Mouse (Mus musculus): ENCODE measurements around the gene Abcc6. TPM values are rescaled to one million over a fixed set of nuclear protein-coding genes. Genes with fewer than 3 reads are reported as not detected.

Gene Abcc6
- under 1 TPM in 1 of 4 experiments, not detected in 3; 0.13 TPM for total RNA-seq (2022)

DNA sequence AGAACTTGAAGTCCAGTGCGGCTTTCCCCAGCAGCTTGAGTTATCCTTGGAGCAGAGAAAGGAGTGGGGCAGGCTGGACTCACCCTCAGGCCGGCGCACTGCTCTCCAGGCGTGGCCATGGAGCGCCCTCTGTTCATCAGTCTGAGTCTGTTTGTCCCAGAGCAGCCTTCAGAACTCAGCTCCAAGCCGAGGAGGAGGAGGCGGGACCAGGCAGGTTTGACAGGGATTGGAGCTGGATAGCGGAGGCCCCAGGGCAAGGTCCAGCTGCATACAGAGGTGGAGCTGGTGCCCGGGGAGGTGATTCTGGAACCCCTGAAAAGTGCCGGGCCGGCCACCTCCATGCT, at the start of gene Abcc6:
Gene Abcc6 (minus strand): TSS at position 158 of the 344 bp plus-strand sequence.
- no peak for DNase-seq (ENCODE audit: low spot score in 2 of 2)

DNA sequence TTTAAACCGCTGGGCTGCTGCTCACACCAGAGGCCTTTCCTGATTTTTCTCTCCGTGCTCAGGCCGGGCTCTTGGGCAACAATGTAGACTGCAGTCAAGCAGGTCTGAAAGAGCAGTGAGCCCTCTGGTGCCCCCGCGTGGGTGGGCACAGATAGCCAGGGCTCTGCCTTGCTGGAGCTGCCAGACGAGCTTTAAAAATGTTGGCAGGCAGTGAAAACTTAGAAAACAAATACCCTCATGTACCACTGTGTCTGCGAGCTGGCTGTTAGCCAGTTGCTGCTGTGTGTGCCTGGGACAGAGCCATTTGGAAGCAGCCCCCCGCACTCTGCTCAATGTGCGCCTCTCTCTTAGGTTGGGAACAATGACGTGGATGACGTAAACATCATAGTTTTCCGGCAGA, 47.6 kb upstream of the Abcc6 start:
- no peak for DNase-seq (ENCODE audit: low spot score in 2 of 2)

DNA sequence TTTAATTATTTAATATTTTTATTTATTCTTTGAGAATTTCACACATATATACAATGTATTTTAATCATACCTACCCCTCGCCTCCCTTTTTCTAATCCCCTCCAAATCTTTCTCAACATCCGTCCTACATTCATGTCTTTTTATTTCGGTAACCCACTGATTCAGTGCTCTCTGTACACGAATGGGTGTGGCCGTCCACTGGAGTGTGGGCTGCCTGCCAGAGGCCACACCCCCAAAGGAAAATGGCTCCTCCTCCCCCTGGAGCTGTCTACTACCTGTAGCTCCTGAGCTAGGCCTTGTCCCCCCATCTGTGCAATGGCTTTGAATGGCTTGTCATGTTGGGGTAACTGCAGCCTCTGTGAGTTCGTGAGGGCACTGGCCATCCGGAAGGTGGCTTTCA, 46.7 kb upstream of the Abcc6 start:
- no peak for DNase-seq (ENCODE audit: low spot score in 2 of 2)

DNA sequence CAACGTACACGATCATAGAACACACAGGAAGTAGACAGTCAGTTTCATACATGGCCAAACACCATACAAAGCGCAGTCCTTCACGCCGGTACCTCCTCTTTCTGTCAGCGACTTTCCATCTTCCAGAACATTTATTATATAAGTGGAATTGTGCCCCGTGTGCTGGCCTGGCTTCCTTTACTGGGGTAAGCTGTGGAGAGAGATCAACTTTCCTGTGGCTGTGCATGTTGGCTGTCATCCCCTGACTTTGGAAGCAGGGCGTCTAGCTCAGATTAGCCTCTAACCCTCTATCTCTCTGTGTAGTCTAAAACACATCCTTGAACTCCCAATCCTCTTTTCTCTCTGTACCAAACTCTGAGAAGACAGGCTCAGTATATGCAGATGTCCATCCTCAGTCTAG, 38.7 kb upstream of the Abcc6 start:
- DNase-seq (ENCODE audit: low spot score in 2 of 2): peak in 1 of 2 experiments; percentile 23

DNA sequence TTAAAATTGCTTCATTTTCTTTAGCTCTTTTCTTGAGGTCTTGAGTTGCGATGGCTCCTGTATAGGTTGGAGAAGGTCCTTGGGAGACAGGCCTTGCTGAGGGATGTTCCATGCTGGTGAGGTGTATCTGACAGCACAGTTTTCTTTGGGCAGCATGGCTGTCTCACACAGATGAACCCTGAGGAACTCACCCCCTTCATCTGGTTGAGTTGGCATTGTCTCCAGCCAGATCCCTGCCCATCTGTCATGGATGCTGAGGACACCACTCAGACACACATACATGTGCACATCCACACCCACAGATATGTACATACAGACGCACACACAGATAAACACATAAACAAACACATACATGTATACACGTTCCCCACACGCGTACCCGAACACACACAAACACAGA, 33.2 kb upstream of the Abcc6 start:
- DNase-seq (ENCODE audit: low spot score in 2 of 2): no peak

DNA sequence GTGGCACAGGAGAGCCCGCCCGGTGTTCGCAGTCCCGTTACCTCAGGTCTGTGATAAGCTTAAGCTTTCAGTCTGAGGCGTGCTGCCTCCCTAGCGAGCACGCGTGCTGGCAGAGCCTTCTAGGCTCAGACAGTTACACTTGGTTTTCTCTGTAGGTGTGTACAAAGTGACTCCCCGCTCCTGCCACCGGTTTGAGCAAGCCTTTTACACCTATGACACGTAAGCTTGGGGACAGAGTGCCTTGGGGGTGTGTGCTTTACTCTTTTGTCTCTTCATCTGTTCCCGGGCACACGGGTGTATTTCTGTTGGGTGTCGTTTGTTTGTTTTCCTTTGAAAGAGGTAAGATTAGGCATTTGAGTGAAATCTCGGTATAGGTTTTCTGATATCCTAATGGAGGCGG, 31.5 kb upstream of the Abcc6 start:
- DNase-seq (ENCODE audit: low spot score in 2 of 2): no peak

DNA sequence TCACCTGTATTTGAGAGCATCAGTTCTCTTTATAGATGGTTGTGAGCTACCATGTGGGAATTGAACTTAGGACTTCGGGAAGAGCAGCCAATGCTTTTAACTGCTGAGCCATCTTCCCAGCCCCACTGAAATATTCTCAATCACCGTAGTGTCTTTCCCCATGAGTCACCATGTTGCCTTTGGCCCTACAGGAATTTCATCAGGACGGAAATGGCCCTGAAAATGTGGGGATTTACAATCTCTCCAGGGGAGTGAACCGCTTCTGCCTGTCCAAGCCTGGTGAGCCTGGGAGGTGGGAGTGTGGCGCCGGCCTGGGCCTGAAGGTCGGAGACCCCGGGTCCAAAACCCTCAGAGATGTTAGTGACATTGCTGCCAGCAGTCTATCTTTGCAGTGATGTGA, 30.6 kb upstream of the Abcc6 start:
- DNase-seq (ENCODE audit: low spot score in 2 of 2): no peak

DNA sequence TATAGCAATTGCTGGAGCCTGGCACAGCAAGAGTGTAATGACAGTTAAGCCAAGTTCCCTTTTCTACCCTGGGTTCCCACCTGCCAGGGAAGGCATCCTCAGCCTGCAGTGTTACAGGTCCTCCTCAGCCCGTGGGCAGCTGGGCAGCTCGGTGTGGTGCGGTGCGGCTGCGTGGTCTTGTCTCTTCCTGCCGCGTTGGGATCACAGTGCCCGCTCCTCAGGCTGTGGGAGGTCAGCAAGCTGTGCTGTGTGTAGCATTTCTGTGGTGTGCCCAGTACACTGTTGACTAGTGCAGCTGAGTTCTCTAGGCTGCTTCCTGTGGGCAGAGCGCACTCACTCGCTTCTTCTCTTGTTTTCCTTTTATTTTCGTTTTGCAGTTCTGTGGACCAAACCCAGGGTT, 28.8 kb upstream of the Abcc6 start:
- no peak for DNase-seq (ENCODE audit: low spot score in 2 of 2)

DNA sequence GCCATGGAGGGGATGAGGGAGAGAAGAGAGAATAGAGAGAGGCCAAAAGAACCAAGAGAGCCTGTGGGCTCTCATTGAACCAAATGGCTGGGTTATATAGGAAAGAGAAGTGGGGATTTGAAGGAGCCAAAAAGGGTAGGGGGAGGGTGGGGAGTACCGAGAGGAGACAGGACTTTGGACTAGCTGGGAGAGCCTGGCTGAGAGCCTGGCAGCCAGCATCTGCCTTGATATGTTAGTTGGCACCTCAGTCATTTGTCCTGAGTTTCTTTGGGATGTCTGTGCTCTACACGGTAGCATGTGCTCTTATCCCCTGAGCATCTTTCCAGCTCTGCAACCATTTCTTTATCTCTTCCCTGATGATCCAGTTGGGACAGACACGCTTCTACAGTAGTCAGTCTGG, 23.5 kb upstream of the Abcc6 start:
- no peak for DNase-seq (ENCODE audit: low spot score in 2 of 2)

DNA sequence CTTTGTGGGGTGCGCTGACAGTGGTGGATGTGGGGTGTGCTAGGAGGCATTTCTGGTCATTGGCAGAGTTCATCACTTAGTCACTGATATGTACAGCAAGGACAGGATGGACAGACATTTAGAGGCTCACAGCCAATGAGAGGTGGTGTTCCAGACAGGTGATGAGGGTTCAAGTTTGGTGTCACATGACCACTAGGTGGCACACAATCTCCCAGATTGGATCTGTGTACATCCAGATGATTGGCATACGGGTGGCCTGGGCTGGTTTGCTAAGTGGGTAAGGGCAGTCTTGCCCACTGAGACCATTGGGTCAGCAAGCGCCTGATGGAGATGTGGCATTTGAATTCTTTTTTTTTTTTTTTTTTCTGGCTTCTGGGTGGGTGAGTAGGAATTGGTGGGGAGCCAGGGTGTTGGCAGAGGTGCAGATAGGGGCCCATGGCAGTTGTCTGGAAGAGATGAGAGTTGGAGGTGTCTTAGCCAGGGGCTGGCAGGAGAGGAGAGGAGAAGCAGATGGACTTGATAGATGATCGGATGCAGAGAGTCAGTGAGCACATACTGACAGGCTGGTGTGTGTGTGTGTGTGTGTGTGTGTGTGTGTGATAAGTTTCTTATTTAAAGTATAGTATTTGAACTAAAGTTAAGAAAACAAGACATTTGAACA, 22.2 kb upstream of the Abcc6 start:
- DNase-seq (ENCODE audit: low spot score in 2 of 2): no peak

DNA sequence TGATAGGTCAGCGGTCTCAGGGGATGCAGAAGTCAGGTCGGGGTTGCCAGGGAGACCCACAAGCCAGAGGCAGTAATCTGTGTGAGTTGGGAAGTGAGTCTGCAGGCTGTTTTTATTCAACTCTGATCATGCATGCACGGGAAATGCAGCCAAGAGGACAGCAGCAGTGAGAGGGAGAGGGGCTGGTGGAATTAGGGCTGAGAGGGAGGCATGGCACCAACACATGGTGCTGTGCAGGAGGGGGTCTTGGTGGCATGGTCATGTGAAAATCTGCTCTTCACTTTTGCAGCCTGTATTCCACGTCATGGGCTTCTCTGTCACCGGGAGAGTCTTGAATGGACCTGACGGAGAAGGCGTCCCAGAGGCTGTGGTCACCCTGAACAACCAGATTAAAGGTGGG, 19.9 kb upstream of the Abcc6 start:
- no peak for DNase-seq (ENCODE audit: low spot score in 2 of 2)

DNA sequence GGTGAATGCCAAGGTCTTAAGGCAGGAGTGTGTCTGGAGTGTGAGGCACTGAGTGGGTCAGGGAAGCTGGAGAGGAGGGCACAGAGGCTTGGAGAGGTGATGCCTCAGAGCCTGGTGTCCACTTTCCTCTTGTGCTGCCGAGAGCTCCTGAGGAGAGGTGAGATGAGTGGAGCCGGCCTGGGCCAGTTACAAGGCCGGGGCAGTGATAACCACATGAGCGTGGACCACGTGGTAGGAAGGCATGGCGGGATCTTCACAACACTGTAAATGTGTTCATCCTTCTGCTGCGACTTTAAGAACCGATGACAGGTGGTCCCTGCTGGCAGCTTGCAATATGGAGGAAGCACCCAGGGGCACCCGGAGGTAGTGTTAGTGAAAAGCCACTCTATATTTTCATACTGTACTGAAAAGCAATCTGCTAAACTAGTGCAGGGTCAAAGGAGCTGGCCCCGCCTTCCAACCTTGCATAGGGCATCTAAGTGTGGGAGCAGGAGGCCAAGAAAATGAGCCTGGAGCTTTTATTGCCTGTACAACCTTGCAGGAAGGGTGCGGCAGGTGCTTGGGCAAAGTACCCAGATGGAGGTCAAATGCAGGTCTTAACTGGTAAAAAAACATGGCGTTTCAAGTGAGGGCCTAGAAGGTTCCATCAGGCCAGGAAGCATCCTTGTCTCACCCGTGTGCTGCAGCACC, 17.9 kb upstream of the Abcc6 start:
- DNase-seq (ENCODE audit: low spot score in 2 of 2): no peak

DNA sequence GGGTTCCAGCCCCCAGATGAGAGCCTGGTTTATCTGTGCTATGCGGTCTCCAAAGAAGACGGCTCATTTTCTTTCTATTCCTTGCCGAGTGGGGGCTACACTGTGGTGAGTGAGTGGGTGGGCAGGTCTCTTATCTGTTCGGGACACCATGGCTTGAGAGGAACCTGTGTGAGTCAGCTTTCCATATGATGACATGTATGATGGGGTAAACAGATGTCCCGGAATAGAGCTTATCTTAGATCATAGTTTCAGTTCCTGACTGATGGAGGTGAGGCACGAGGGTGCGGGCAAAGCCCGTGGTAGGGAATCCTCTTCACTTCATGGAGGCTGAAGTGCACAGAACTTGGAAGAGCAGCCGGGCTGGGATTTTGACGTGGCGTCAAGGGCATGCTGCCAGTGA, 15.8 kb upstream of the Abcc6 start:
- no peak for DNase-seq (ENCODE audit: low spot score in 2 of 2)

DNA sequence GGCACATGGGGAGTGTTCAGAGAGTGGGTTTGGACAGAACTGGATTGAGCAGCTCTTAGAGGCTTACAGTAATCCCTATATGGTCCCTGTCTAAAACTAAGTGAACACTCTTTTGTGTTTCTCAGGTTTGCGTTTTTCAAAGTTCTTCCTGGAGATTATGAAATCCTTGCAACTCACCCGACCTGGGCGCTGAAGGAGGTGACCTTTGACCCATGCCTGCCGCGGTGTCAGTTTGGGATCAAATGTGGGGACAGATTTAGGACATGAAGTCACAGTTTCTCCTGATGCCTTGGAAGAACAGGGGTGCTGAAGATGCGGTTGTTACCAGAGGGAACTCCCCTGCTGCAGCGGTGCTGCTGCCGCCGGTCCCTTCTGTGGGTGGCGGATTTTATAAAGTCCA, 14.0 kb upstream of the Abcc6 start:
- DNase-seq (ENCODE audit: low spot score in 2 of 2): no peak

DNA sequence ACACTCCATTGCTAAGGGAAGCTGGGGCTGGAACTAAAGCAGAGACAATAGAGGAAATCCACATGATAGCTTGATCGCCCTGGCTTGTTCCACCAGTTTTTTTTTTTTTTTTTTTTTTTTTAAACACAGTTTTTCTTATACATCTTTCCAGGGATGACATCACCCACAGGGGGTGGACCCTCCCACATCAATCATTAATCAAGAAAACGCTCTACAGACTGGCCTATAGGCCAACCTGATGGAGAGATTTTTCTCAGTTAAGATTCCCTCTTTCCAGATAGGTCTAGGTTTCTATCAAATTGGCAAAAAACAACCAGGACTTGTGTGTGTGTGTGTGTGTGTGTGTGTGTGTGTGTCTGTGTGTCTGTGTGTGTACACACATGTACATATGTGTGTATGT, 9.8 kb upstream of the Abcc6 start:
- no peak for DNase-seq (ENCODE audit: low spot score in 2 of 2)

DNA sequence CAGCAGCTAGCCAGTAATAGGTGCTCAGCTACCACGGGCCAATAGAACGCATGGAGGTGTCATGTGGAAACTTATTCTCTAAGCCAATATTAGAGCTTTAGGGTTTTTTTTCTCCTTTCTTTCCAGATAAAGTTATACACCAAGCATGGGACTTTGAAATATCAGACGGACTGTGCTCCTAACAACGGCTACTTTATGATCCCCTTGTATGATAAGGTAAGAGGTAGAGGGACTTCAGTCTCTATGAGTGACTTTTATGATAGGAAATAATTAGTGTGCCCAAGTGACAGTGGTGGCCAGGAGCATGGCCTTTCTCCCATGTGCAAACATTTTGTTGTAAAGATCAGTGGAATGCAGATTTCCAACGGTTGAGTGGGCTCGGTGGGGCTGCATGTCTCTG, 7.3 kb upstream of the Abcc6 start:
- no peak for DNase-seq (ENCODE audit: low spot score in 2 of 2)

DNA sequence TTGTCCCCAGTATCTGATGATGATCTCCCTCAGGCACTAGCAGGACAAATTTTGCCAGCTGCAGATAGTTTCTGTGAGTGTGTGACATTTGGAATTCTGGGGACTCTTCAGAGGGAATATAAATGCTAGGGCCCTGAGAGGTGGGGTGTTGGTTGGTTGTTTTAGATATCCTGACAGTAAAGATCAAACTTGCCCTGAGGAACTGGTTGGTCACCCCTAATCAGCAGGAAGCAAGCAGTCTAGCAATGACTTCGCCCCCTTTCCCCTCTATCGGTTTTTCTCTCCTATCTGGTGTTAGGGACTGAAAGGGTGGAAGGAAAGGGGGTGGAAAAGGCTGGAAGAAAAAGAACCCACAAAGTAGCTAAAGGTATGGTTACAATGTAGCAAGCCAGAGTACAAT, 5.4 kb upstream of the Abcc6 start:
- no peak for DNase-seq (ENCODE audit: low spot score in 2 of 2)

DNA sequence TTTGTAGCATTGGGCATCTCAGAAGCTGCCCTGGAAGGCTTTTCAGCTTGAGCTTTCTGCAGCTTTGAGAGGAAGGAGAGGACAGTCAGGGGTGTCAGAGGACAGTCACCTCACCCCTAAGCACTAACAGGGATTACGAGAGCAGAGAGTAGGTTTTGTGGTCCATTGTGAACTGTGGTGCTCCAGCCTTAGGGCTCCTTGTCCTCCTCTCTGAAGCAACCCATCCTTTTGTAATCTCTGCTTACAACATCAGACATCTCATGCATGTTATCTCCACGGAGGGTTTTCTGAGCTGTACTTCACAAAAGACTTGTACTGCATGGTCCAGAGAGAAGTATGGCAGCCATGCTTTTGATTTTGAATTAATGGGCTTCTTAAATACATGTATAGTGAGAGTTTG, 4.9 kb upstream of the Abcc6 start:
- no peak for DNase-seq (ENCODE audit: low spot score in 2 of 2)

DNA sequence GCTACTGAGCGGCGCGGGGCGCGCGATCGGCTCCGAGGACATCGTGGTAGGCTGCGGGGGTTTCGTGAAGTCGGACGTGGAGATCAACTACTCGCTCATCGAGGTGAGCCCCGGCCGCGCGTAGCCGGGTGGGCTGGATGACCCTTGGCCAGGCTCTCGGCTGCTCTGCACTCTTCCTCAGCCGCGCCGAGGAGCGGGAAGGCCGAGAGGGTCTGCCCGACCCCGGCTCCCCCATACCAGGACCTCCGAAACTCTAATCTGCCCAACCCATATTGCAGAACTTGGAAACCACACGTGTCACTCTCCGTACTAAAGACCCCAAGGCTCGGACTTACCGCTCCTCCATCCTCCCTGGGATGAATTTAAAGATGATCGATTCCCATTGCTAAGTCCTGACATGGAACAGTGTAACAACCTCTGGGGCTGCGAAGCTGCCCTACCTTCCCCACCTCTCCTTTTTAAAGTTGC, 3.8 kb upstream of the Abcc6 start:
- no peak for DNase-seq (ENCODE audit: low spot score in 2 of 2)

DNA sequence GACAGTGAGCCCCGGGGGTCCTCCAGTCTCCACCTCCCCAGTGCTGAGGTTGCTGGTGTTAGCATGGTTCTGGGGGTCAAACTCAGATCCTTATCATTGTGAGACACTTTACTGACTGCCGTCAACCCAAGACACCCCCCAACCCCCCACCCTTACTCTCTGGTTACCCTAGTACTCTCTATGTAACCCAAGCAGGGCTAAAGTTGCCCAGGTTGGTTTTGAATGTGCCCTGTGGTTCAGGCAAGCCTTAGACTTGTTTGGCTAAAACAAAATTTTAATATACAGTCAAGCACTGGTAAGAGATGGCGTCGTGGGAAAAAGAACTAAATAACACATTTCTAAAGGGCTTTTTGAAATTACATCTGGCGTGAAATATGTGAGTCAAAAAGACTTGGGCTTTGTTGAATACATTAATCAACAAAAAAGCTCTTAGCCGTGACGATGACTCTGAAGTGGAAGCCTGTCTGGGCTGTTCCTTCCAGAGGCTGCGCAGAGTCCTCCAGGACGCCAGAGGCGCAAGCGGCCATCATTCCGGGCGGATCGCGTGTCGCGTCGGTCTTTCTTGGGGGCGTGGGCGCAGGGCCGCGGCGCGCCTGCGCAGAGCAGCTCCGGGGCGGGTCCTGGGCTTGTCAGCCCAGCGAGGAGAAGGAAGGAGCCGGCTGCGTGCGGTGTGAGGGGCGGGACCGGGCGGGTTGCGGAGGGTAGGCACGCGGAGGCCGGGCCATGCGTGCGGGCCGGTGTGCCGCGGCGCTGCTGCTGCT, 3.2 kb upstream of the Abcc6 start, which contains the start of gene Nomo1:
Gene Nomo1 (plus strand): TSS at position 590 of the 761 bp plus-strand sequence.
- DNase-seq (ENCODE audit: low spot score in 2 of 2): peak; percentile 93 to 96

DNA sequence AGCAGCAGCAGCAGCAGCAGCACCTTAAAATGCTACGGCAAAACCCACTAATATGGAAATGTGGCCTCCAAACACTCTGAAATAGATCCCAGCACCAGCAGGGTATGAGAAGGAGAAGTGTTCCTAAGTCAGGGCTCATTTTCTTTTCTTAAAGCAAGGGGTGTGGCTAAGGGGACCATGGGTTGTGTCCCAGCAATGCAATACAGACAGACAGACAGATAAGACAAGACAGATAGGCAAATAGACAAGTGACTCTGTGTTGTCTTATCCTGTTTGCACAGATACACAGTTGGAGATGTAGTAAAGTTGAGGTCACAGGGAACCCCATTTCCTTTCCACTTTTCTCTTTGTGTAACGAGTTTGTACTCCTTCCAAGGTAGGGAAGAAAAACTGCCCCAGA, 973 bp upstream of the Abcc6 start:
- DNase-seq (ENCODE audit: low spot score in 2 of 2): no peak

DNA sequence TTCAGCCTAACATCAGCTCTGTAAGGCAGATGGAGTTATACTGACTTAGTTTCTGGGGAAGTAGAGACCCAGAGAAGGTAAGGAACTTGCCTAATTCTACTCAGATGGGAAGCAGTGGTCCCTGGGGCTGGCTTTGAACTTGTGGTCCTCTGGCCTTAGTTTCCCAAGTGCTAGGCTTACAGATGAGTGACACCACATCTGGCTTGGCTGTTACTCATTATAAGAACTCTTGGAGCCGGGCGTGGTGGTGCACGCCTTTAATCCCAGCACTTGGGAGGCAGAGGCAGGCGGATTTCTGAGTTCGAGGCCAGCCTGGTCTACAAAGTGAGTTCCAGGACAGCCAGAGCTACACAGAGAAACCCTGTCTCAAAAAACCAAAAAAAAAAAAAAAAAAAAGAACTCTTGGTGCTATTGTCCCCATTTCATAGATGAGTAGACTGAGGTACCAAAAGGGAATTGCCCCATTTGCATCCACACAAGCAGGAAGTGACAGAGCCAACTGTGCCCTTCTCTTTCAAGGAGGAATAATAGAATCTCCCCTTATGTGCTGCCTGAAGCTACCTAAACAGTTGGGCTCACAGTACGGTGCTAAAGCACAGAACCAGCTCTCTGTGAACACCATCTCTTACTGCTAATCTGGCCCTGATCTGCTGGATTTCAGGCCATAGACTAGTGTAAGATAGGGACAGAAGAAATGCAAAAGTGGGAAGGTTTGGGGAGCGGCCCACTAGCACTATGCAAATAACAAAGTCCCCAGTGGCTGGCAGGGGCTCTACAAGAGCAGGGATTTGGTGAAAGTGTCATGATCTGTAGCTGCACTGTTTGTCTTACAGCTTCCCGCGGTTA, 580 bp downstream of the Abcc6 start:
- DNase-seq (ENCODE audit: low spot score in 2 of 2): no peak
